Mouse (Mus musculus) stomach, embryonic 15.5 days (tissue): ENCODE data around the gene Rnf26. TPM values are rescaled to one million over a fixed set of nuclear protein-coding genes. Genes with fewer than 3 reads are reported as not detected.

ENCODE experiments used
- ATAC-seq: fragments of 200-750 bp; cut with Nextera tagmentation; 2 replicates; pipeline ENCODE4 v1.8.0; 2017; ENCODE audit warnings: low read depth, moderate number of reproducible peaks, moderate TSS enrichment; ENCODE audit not compliant: insufficient read depth, low FRiP score
- H3K27ac ChIP-seq: fragments of 300-500 bp; sonication (generic); 2 replicates; pipeline ENCODE4 v1.5.1; 2015; ENCODE audit warnings: mild to moderate bottlenecking, inconsistent platforms
- H3K27me3 ChIP-seq: fragments of 300-500 bp; sonication (generic); replicated peaks from 2 replicates; pipeline ENCODE4 v1.6.1; 2015; ENCODE audit warnings: inconsistent platforms
- H3K36me3 ChIP-seq: fragments of 300-500 bp; sonication (generic); 2 replicates; pipeline ENCODE4 v1.6.1; 2015; ENCODE audit warnings: inconsistent platforms
- H3K4me1 ChIP-seq: fragments of 300-500 bp; sonication (generic); 2 replicates; pipeline ENCODE4 v1.6.1; 2015; ENCODE audit warnings: inconsistent platforms
- H3K4me2 ChIP-seq: fragments of 300-500 bp; sonication (generic); 2 replicates; pipeline ENCODE4 v1.6.1; 2015; ENCODE audit warnings: mild to moderate bottlenecking, inconsistent platforms
- H3K4me3 ChIP-seq: fragments of 300-500 bp; sonication (generic); replicated peaks from 2 replicates; pipeline ENCODE4 v1.5.1; 2015; ENCODE audit warnings: inconsistent platforms
- H3K9ac ChIP-seq: fragments of 300-500 bp; sonication (generic); 2 replicates; pipeline ENCODE4 v1.6.1; 2015; ENCODE audit warnings: inconsistent platforms
- H3K9me3 ChIP-seq: fragments of 300-500 bp; sonication (generic); 2 replicates; pipeline ENCODE4 v1.6.1; 2016; ENCODE audit warnings: inconsistent platforms
- WGBS: fragments of 180-500 bp; shearing (Covaris S2); methylation state at CpG from one replicate; pipeline ENCODE4 v1.1.7; 2015; 5-methylcytosine and 5-hydroxymethylcytosine counted together
- polyA plus RNA-seq: library from polyadenylated mRNA; unstranded; fragments of >200 nt; fragmentation: Nextera tagmentation; extraction: Ambion mirVana; gene quantifications from 2 replicates; pipeline ENCODE4 v1.2.1, GENCODE M21; 2015

Gene Rnf26
- polyA plus RNA-seq, 1 experiment from 2014 or later, result 59.9 TPM

- Histone ChIP-seq H3K4me1 (peaks cover 34% of the 10 kb centered on the region), H3K27me3 (no peaks in the 10 kb centered on the region), H3K4me2 (peak overlapping the region; percentile 4; the same call in 1 of the 2 replicates), H3K27ac (peak overlapping the region; percentile 24), H3K9ac (no peak overlapping the region), H3K4me3 (no peak overlapping the region), H3K9me3 (no peaks in the 10 kb centered on the region), H3K36me3 (no peaks in the 10 kb centered on the region; the same call in 1 of the 2 replicates)
- peak; percentile 68 for ATAC-seq
- 19% methylated on average over 14 of the region's 16 CpGs for WGBS
These were observed 34.2 kb downstream of the Rnf26 start for GRCm38 (mm10) chr9:44078955-44079756.

- Histone ChIP-seq H3K4me3 (no peak overlapping the region), H3K27ac (peak overlapping the region; percentile 24; the same call in 1 of the 2 replicates), H3K36me3 (no peaks in the 10 kb centered on the region; the same call in 1 of the 2 replicates), H3K27me3 (no peaks in the 10 kb centered on the region), H3K9ac (no peak overlapping the region), H3K4me1 (peaks cover 25% of the 10 kb centered on the region), H3K9me3 (no peaks in the 10 kb centered on the region), H3K4me2 (no peak overlapping the region)
- no peak for ATAC-seq
- WGBS, result 71% methylated on average over 10 of the region's 10 CpGs
These were observed 35.0 kb downstream of the Rnf26 start for GRCm38 (mm10) chr9:44078136-44078797.

- 85% methylated on average over 11 of the region's 11 CpGs for whole genome bisulfite sequencing
- H3K27ac ChIP-seq, result no peak overlapping the region
- no peak for ATAC-seq
- no peaks in the 10 kb centered on the region for H3K27me3 ChIP-seq
- H3K4me1 ChIP-seq, result peaks cover 29% of the 10 kb centered on the region
- H3K4me3 ChIP-seq, result no peak overlapping the region
- H3K4me2 ChIP-seq, result no peak overlapping the region
- H3K36me3 ChIP-seq, result no peaks in the 10 kb centered on the region; the same call in 1 of the 2 replicates
- no peak overlapping the region for H3K9ac ChIP-seq
- H3K9me3 ChIP-seq, result no peaks in the 10 kb centered on the region
These were observed 35.9 kb downstream of the Rnf26 start for GRCm38 (mm10) chr9:44077266-44077910.

- no peak overlapping the region for H3K9ac ChIP-seq
- no peaks in the 10 kb centered on the region; the same call in 1 of the 2 replicates for H3K36me3 ChIP-seq
- 23% methylated on average over 5 of the region's 5 CpGs for WGBS
- ATAC-seq, result no peak
- no peaks in the 10 kb centered on the region for H3K27me3 ChIP-seq
- no peaks in the 10 kb centered on the region for H3K9me3 ChIP-seq
- H3K4me1 ChIP-seq, result peaks cover 35% of the 10 kb centered on the region
- no peak overlapping the region for H3K27ac ChIP-seq
- H3K4me3 ChIP-seq, result no peak overlapping the region
- H3K4me2 ChIP-seq, result no peak overlapping the region
These were observed 36.6 kb downstream of the Rnf26 start for GRCm38 (mm10) chr9:44076764-44077120.

- H3K4me1 ChIP-seq, result peaks cover 38% of the 10 kb centered on the region
- no peak overlapping the region for H3K4me3 ChIP-seq
- no peaks in the 10 kb centered on the region for H3K9me3 ChIP-seq
- H3K36me3 ChIP-seq, result no peaks in the 10 kb centered on the region; the same call in 1 of the 2 replicates
- no peak for ATAC-seq
- no peak overlapping the region for H3K27ac ChIP-seq
- 71% methylated on average over 16 of the region's 16 CpGs for WGBS
- H3K4me2 ChIP-seq, result no peak overlapping the region
- no peaks in the 10 kb centered on the region for H3K27me3 ChIP-seq
- H3K9ac ChIP-seq, result no peak overlapping the region
These were observed 37.1 kb downstream of the Rnf26 start for GRCm38 (mm10) chr9:44075996-44076763.

GRCm38 (mm10) chr9:44075276-44075995 lies 37.9 kb downstream of the Rnf26 start:
- peaks cover 40% of the 10 kb centered on the region for H3K4me1 ChIP-seq
- no peak for ATAC-seq

GRCm38 (mm10) chr9:44074395-44075275 lies 38.7 kb downstream of the Rnf26 start:
- 60% methylated on average over 9 of the region's 9 CpGs for WGBS
- Histone ChIP-seq H3K27ac (no peak overlapping the region), H3K36me3 (no peaks in the 10 kb centered on the region; the same call in 1 of the 2 replicates)

More at GRCm38 (mm10) chr9:44075276-44075995, 37.9 kb downstream of the Rnf26 start:
- H3K4me2 ChIP-seq, result no peak overlapping the region
- no peak overlapping the region for H3K9ac ChIP-seq
- no peaks in the 10 kb centered on the region for H3K9me3 ChIP-seq
- no peaks in the 10 kb centered on the region for H3K27me3 ChIP-seq
- 78% methylated on average over 24 of the region's 24 CpGs for WGBS
- H3K27ac ChIP-seq, result no peak overlapping the region
- no peak overlapping the region for H3K4me3 ChIP-seq
- no peaks in the 10 kb centered on the region; the same call in 1 of the 2 replicates for H3K36me3 ChIP-seq

GRCm38 (mm10) chr9:44073115-44073514 lies 40.2 kb downstream of the Rnf26 start:
- Histone ChIP-seq H3K4me3 (no peak overlapping the region), H3K36me3 (no peaks in the 10 kb centered on the region; the same call in 1 of the 2 replicates), H3K27me3 (no peaks in the 10 kb centered on the region), H3K27ac (no peak overlapping the region), H3K4me2 (no peak overlapping the region), H3K9ac (no peak overlapping the region), H3K9me3 (no peaks in the 10 kb centered on the region), H3K4me1 (peaks cover 21% of the 10 kb centered on the region)
- no peak for ATAC-seq
- 67% methylated on average over 5 of the region's 5 CpGs for WGBS

More at GRCm38 (mm10) chr9:44074395-44075275, 38.7 kb downstream of the Rnf26 start:
- Histone ChIP-seq H3K9me3 (no peaks in the 10 kb centered on the region), H3K4me2 (no peak overlapping the region), H3K9ac (no peak overlapping the region), H3K4me1 (peaks cover 37% of the 10 kb centered on the region), H3K4me3 (no peak overlapping the region), H3K27me3 (no peaks in the 10 kb centered on the region)
- ATAC-seq, result no peak

- no peak overlapping the region for H3K4me3 ChIP-seq
- H3K27ac ChIP-seq, result no peak overlapping the region
- peaks cover 18% of the 10 kb centered on the region for H3K4me1 ChIP-seq
- H3K9ac ChIP-seq, result no peak overlapping the region
- H3K9me3 ChIP-seq, result no peaks in the 10 kb centered on the region
- no peak overlapping the region for H3K4me2 ChIP-seq
- WGBS, result 44% methylated on average over 4 of the region's 4 CpGs
- H3K27me3 ChIP-seq, result no peaks in the 10 kb centered on the region
- no peaks in the 10 kb centered on the region; the same call in 1 of the 2 replicates for H3K36me3 ChIP-seq
- no peak for ATAC-seq
These were observed 40.8 kb downstream of the Rnf26 start for GRCm38 (mm10) chr9:44072599-44072915.

GRCm38 (mm10) chr9:44071914-44072598 lies 41.3 kb downstream of the Rnf26 start:
- Histone ChIP-seq H3K4me1 (peaks cover 23% of the 10 kb centered on the region), H3K27ac (no peak overlapping the region), H3K36me3 (no peaks in the 10 kb centered on the region; the same call in 1 of the 2 replicates), H3K9me3 (no peaks in the 10 kb centered on the region), H3K9ac (no peak overlapping the region), H3K27me3 (no peaks in the 10 kb centered on the region), H3K4me2 (no peak overlapping the region; the same call in 1 of the 2 replicates), H3K4me3 (no peak overlapping the region)
- 46% methylated on average over 11 of the region's 11 CpGs for WGBS
- no peak for ATAC-seq
